Mouse (Mus musculus): Measurements from ENCODE around the gene Gm20716.

GRCm38 (mm10) chr2:168243278-168243677 lies 13.1 kb upstream of the Gm20716 start:
- TF ChIP-seq MEF2A (IDR thresholded peaks at IDR 0.05; ENCODE audit: extremely low read depth, insufficient replicate concordance, low read depth, low read length, poor library complexity, severe bottlenecking) (no peak), CTCF (IDR thresholded peaks at IDR 0.05 in 2 of 3, conservative IDR thresholded peaks at IDR 0.05 in 1 of 3; ENCODE audit: control insufficient read depth in 1 of 3, insufficient read depth in 1 of 3, low read depth in 2 of 3, low read length in 3 of 3, poor library complexity in 1 of 3, severe bottlenecking in 1 of 3) (0 out of 6 replicates have a peak, but pooled peaks of 2 of the 3 experiments have one; percentile 0 to 9), GATA1 (IDR thresholded peaks at IDR 0.05; ENCODE audit: low read depth, low read length) (no peak), POLR2A (IDR thresholded peaks at IDR 0.05; ENCODE audit: control insufficient read depth in 1 of 2, insufficient read depth in 1 of 2, low read depth in 1 of 2, low read length in 2 of 2, poor library complexity in 1 of 2) (no peak), TCF12 (IDR thresholded peaks at IDR 0.05; ENCODE audit: low read depth, low read length) (no peak), SIN3A (IDR thresholded peaks at IDR 0.05; ENCODE audit: low read length) (no peak), JUND (IDR thresholded peaks at IDR 0.05; ENCODE audit: low read depth, low read length) (no peak), NELFE (IDR thresholded peaks at IDR 0.05; ENCODE audit: low read depth, low read length) (no peak), E2F4 (IDR thresholded peaks at IDR 0.05; ENCODE audit: borderline replicate concordance, low read depth, low read length) (no peak), ZNF384 (IDR thresholded peaks at IDR 0.05; ENCODE audit: low read depth, low read length) (no peak), EP300 (IDR thresholded peaks at IDR 0.05; ENCODE audit: low read depth in 1 of 2, low read length in 2 of 2) (no peak), BHLHE40 (IDR thresholded peaks at IDR 0.05; ENCODE audit: borderline replicate concordance, low read depth, low read length) (no peak)

Measured in MEL (cell line).